Mouse (Mus musculus): ENCODE results near the gene Slc46a3. TPM values are rescaled to one million over a fixed set of nuclear protein-coding genes. Genes with fewer than 3 reads are reported as not detected.
A peak's percentile ranks its signal among the peaks of the same experiment; 100 is the strongest.

Gene Slc46a3
- total RNA-seq, 2 experiments from 2014 or later: 5.5 to 8.8 TPM

- intact Hi-C loops (cut with DNase I): loop anchor here (10.0 kb wide), 1 partner anchor 266 kb away; no protein-coding TSS in a partner anchor
- no peak for DNase-seq (ENCODE audit: extremely low spot score in 1 of 2, low spot score in 2 of 2)
- H3K27ac ChIP-seq: no peak overlapping the region
- H3K4me3 ChIP-seq: no peak overlapping the region
- peak; percentile 37 for TF ChIP-seq CTCF (IDR thresholded peaks at IDR 0.05)
These were observed 25.9 kb downstream of the Slc46a3 start for GRCm38 (mm10) chr5:147868674-147869073.

GRCm38 (mm10) chr5:147860449-147861261, 34.0 kb downstream of the Slc46a3 start, which contains the start of gene Pomp:
TSS of gene Pomp (plus strand) at chr5:147860461.
- intact Hi-C loops (cut with DNase I): loop anchor here (1.0 to 10.0 kb wide), 4 partner anchors 34 to 428 kb away; partner anchors contain the start of genes Pan3 and Slc46a3
- DNase-seq (ENCODE audit: extremely low spot score in 1 of 2, low spot score in 2 of 2): peak; percentile 89 to 93
- Histone ChIP-seq H3K4me3 (peak within 1 kb of the TSS; percentile 78), H3K27ac (peak within 1 kb of the TSS; percentile 98)
- no peak; the same call in 1 of the 2 replicates for TF ChIP-seq CTCF (IDR thresholded peaks at IDR 0.05)

GRCm38 (mm10) chr5:147860076-147860448, 34.6 kb downstream of the Slc46a3 start:
- intact Hi-C loops (cut with DNase I): loop anchor here (1.0 to 10.0 kb wide), 4 partner anchors 34 to 428 kb away; partner anchors contain the start of genes Pan3 and Slc46a3
- Histone ChIP-seq H3K27ac (peak overlapping the region; percentile 98), H3K4me3 (peak overlapping the region; percentile 78)
- DNase-seq (ENCODE audit: extremely low spot score in 1 of 2, low spot score in 2 of 2): no peak
- no peak for TF ChIP-seq CTCF (IDR thresholded peaks at IDR 0.05)

- DNase-seq (ENCODE audit: extremely low spot score in 1 of 2, low spot score in 2 of 2): no peak
- TF ChIP-seq CTCF (IDR thresholded peaks at IDR 0.05): no peak
- Histone ChIP-seq H3K4me3 (no peak overlapping the region), H3K27ac (peak overlapping the region; percentile 55; the same call in 1 of the 2 replicates)
- intact Hi-C loops (cut with DNase I): no loop called here
These were observed 44.4 kb downstream of the Slc46a3 start for GRCm38 (mm10) chr5:147850194-147850593.

- intact Hi-C loops (cut with DNase I): loop anchor here (2.0 to 10.0 kb wide), 5 partner anchors 131 to 934 kb away; partner anchors contain the start of gene Flt3
- peak; percentile 80 for TF ChIP-seq CTCF (IDR thresholded peaks at IDR 0.05)
- H3K27ac ChIP-seq: 0 out of 2 replicates have a peak overlapping the region, but pooled peaks have one; percentile 47
These were observed 46.3 kb downstream of the Slc46a3 start for GRCm38 (mm10) chr5:147848164-147848863.

GRCm38 (mm10) chr5:147847361-147847760, 47.3 kb downstream of the Slc46a3 start:
- no peak overlapping the region for H3K4me3 ChIP-seq
- DNase-seq (ENCODE audit: extremely low spot score in 1 of 2, low spot score in 2 of 2): no peak
- intact Hi-C loops (cut with DNase I): loop anchor here (5.0 to 10.0 kb wide), 4 partner anchors 130 to 933 kb away; partner anchors contain the start of gene Flt3
- no peak overlapping the region for H3K27ac ChIP-seq
- TF ChIP-seq CTCF (IDR thresholded peaks at IDR 0.05): no peak

More at GRCm38 (mm10) chr5:147848164-147848863, 46.3 kb downstream of the Slc46a3 start:
- peak; percentile 57 to 68 for DNase-seq (ENCODE audit: extremely low spot score in 1 of 2, low spot score in 2 of 2)
- H3K4me3 ChIP-seq: no peak overlapping the region

GRCm38 (mm10) chr5:147845319-147845718, 49.3 kb downstream of the Slc46a3 start:
- no peak for TF ChIP-seq CTCF (IDR thresholded peaks at IDR 0.05)
- no peak overlapping the region for H3K27ac ChIP-seq
- DNase-seq (ENCODE audit: extremely low spot score in 1 of 2, low spot score in 2 of 2): no peak
- intact Hi-C loops (cut with DNase I): loop anchor here (5.0 to 10.0 kb wide), 4 partner anchors 128 to 931 kb away; partner anchors contain the start of gene Flt3
- no peak overlapping the region for H3K4me3 ChIP-seq

- no peak for DNase-seq (ENCODE audit: extremely low spot score in 1 of 2, low spot score in 2 of 2)
- no peak overlapping the region for H3K4me3 ChIP-seq
- TF ChIP-seq CTCF (IDR thresholded peaks at IDR 0.05): no peak
- no peak overlapping the region for H3K27ac ChIP-seq
- intact Hi-C loops (cut with DNase I): loop anchor here (10.0 kb wide), 1 partner anchor 929 kb away; no protein-coding TSS in a partner anchor
These were observed 51.3 kb downstream of the Slc46a3 start for GRCm38 (mm10) chr5:147843340-147843739.

GRCm38 (mm10) chr5:147839418-147839817, 55.2 kb downstream of the Slc46a3 start:
- Histone ChIP-seq H3K4me3 (no peak overlapping the region), H3K27ac (no peak overlapping the region)
- no peak for DNase-seq (ENCODE audit: extremely low spot score in 1 of 2, low spot score in 2 of 2)
- intact Hi-C loops (cut with DNase I): no loop called here
- no peak for TF ChIP-seq CTCF (IDR thresholded peaks at IDR 0.05)

- Histone ChIP-seq H3K4me3 (no peak overlapping the region), H3K27ac (no peak overlapping the region)
- no peak for TF ChIP-seq CTCF (IDR thresholded peaks at IDR 0.05)
- intact Hi-C loops (cut with DNase I): no loop called here
- no peak for DNase-seq (ENCODE audit: extremely low spot score in 1 of 2, low spot score in 2 of 2)
These were observed 59.6 kb downstream of the Slc46a3 start for GRCm38 (mm10) chr5:147834841-147835500.

GRCm38 (mm10) chr5:147832842-147833241, 61.8 kb downstream of the Slc46a3 start:
- no peak for TF ChIP-seq CTCF (IDR thresholded peaks at IDR 0.05)
- no peak for DNase-seq (ENCODE audit: extremely low spot score in 1 of 2, low spot score in 2 of 2)
- no peak overlapping the region for H3K27ac ChIP-seq
- no peak overlapping the region for H3K4me3 ChIP-seq
- intact Hi-C loops (cut with DNase I): no loop called here
